Mouse (Mus musculus) olfactory bulb, adult 2 months (tissue): ENCODE results near the gene Eif6.

ENCODE experiments used
- CTCF ChIP-seq: fragments of 200-500 bp; IDR thresholded peaks from 2 replicates; pipeline ENCODE4 v1.5.1; 2012; ENCODE audit warnings: low read depth, mild to moderate bottlenecking, low read length, moderate library complexity; ENCODE audit not compliant: insufficient read depth
- POLR2A ChIP-seq: fragments of 200-500 bp; IDR thresholded peaks from 2 replicates; pipeline ENCODE4 v1.6.1; 2012; ENCODE audit warnings: mild to moderate bottlenecking, low read depth, low read length, moderate library complexity; ENCODE audit not compliant: insufficient read depth

DNA sequence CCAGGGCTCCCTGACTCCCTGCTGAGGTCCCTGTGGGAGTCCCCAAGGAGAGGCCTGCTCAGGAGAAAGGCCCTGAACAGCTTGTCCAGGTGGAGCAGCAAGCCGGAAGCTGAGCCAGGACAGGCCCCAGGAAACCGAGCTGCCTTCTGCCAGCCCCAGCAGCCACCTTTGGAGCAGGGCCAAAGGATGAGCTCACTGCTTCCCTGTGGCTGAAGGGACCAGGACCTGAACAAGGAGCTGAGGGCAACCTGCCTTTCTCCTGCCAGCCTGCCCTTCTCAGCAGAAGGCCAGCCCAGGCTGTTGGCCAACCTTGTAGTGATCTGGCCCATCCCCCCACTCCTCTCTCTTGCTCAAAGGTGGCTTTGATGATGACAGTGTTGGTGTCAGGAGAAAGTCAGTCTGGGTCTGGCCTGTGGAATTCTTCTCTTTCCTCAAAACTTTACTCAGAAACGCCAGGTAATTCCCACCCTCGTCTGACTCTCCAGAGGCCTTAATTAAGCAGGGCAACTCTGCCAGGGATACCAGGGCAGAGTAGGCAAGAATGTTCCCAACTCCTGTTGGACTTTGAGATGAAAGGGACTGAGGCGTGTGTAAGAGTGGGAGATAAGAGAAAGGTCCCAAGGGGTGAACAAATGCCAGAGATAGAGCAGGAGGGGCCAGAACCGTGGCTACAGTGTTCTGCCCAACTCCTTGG is 21.3 kb downstream of the Eif6 start:
- TF ChIP-seq POLR2A (no peak), CTCF (no peak)
